Mouse (Mus musculus) kidney, adult 2 months (tissue): Measurements from ENCODE around the gene Wwox. TPM values are rescaled to one million over a fixed set of nuclear protein-coding genes. Genes with fewer than 3 reads are reported as not detected.

ENCODE experiments used
- DNase-seq: peaks from one replicate; pipeline ENCODE4 v3.0.0; 2021
- H3K27ac ChIP-seq: fragments of 200-500 bp; 2 replicates; pipeline ENCODE4 v1.5.1; 2012; ENCODE audit warnings: low read depth, low read length, control low read depth, inconsistent platforms; ENCODE audit not compliant: insufficient read depth
- H3K27me3 ChIP-seq: fragments of 200-500 bp; replicated peaks from 2 replicates; pipeline ENCODE4 v1.6.1; 2012; ENCODE audit warnings: mild to moderate bottlenecking, moderate library complexity, low read length, inconsistent platforms; ENCODE audit not compliant: control insufficient read depth, insufficient read depth
- H3K36me3 ChIP-seq: fragments of 200-500 bp; 2 replicates; pipeline ENCODE4 v1.6.1; 2012; ENCODE audit warnings: mild to moderate bottlenecking, moderate library complexity, low read length, inconsistent platforms; ENCODE audit not compliant: control insufficient read depth, insufficient read depth
- H3K4me1 ChIP-seq: fragments of 200-500 bp; 2 replicates; pipeline ENCODE4 v1.6.1; 2011; ENCODE audit warnings: low read length; ENCODE audit not compliant: control insufficient read depth, insufficient read depth
- H3K4me3 ChIP-seq: fragments of 200-500 bp; 2 replicates; pipeline ENCODE4 v1.5.1; 2011; ENCODE audit warnings: mild to moderate bottlenecking, low read depth, low read length, control low read depth; ENCODE audit not compliant: insufficient read depth
- CTCF ChIP-seq: fragments of 200-500 bp; conservative IDR thresholded peaks from 2 replicates; pipeline ENCODE4 v1.5.1; 2011; ENCODE audit warnings: low read depth, mild to moderate bottlenecking, control low read depth, low read length, moderate library complexity, mixed read lengths; ENCODE audit not compliant: insufficient read depth, insufficient read length
- POLR2A ChIP-seq: fragments of 200-500 bp; IDR thresholded peaks from one replicate; pipeline ENCODE4 v1.6.1; 2011; ENCODE audit warnings: low read depth, low read length, control low read depth
- WGBS: fragments of 180-500 bp; shearing (Covaris S2); methylation state at CpG from one replicate; pipeline ENCODE4 v1.1.7; 2018; 5-methylcytosine and 5-hydroxymethylcytosine counted together
- polyA plus RNA-seq: library from polyadenylated mRNA; depleted of rRNA; stranded (reverse); fragments of >200 nt; gene quantifications from 2 replicates; pipeline ENCODE4 v1.2.3, GENCODE M21; 2012

Gene Wwox
- polyA plus RNA-seq, 1 experiment: 15.3 TPM

DNA sequence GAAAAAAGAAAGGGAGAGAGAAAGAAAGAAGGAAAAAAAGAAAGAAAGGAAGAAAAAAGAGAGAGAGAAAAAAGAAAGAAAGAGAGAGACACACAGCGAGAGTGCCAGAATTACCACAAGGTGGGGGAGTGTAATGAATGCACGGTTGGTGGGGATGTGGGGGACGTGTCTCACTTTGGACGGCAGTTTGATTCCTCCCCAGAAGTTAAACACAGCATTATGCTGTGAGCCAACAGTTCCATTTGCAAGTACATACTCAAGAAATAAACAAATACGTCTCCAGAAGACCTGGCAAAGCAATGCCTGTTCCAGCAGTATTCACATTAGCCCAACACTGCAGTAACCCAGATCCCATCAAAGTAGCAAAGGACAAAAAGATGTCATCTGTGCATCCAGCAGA is 264.1 kb downstream of the Wwox start:
- no peaks in the 10 kb centered on the region for H3K4me1 ChIP-seq
- WGBS: 68% methylated on average over 5 of the region's 5 CpGs
- no peak for DNase-seq
- H3K27me3 ChIP-seq: no peaks in the 10 kb centered on the region
- TF ChIP-seq POLR2A (no peak), CTCF (no peak)
- H3K27ac ChIP-seq: no peak overlapping the region
- no peak overlapping the region for H3K4me3 ChIP-seq
- no peaks in the 10 kb centered on the region for H3K36me3 ChIP-seq

GRCm38 (mm10) chr8:114707538-114708138 is 268.2 kb downstream of the Wwox start:
- Histone ChIP-seq H3K27ac (no peak overlapping the region), H3K27me3 (no peaks in the 10 kb centered on the region), H3K36me3 (no peaks in the 10 kb centered on the region), H3K4me3 (peak overlapping the region; percentile 35), H3K4me1 (no peaks in the 10 kb centered on the region)
- DNase-seq: peak; percentile 5
- 48% methylated on average over 15 of the region's 15 CpGs for WGBS
- TF ChIP-seq CTCF (no peak), POLR2A (no peak)

DNA sequence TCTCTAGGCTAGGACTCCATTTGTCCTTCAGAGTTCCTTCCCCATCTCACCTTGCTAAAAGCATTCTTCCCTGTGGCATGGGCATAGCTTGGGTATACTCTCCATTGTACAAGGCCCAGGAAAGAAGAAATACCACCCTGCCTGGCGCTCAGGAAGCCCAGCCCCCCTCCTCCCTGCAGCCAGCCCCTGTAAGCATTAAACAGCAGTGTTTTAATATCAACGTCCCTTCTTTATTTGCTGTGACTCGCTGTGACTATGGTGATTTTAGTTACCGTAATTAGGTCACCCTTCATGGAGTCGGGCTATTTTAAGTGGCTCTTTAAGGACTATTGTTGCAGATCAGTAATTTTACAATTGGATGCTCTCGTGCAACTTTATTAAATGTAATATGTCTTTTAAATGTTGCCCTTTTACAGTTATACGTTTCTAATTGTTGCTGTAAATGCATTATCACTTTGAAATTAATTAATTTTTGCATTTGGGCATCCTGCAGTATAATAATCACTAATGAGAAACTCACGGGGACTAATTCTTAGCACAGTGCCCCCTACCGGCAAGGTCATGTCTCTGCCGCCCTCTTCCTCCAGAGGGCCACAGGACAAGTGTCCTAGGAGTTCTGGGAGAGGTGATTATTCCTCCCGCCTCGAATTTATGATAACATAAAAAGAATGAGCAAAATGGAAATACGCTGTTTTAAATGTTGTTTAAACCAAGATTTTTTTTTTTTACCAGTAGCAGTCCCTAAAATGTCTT is 276.0 kb downstream of the Wwox start:
- DNase-seq: peak; percentile 25

DNA sequence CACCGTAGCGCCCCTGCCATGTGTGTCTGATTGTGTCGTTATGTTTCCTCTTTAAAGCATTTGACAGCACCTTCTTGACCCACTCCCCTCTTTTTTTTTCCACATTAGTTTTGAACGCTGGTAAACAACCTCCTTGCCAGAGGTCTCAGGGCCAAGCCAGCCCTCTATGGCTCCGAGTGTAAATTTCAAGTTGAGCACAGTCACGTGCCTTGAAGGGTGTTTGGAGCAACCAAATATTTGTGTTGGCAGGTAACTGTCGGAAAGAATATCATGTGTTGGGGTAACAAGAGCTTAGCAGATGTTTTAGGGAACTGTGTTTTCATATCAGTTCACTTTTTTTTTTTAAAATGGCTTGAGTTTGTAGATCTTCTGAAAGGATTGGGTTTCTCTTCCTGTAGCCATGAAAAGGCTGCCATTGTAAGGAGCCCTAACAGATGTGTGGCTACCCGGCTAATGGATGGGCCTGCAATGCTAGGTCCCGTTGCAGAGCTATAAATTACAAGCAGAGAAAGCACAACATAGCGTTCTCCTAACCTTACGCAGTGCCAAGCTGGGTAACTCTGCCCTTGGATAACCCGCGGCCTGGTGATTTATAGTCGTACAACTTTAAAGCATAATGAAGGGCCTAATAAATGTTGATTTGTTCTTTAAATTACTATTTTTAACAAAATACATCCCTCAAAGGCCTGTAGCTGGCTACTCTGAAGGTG is 277.2 kb downstream of the Wwox start:
- TF ChIP-seq POLR2A (no peak), CTCF (no peak)
- Histone ChIP-seq H3K27me3 (no peaks in the 10 kb centered on the region), H3K27ac (no peak overlapping the region), H3K36me3 (no peaks in the 10 kb centered on the region), H3K4me3 (no peak overlapping the region), H3K4me1 (no peaks in the 10 kb centered on the region)
- peak; percentile 17 for DNase-seq
- WGBS: 71% methylated on average over 14 of the region's 14 CpGs

More for the DNA sequence above, 276.0 kb downstream of the Wwox start:
- H3K27ac ChIP-seq: no peak overlapping the region
- H3K4me1 ChIP-seq: no peaks in the 10 kb centered on the region
- no peak overlapping the region for H3K4me3 ChIP-seq
- H3K36me3 ChIP-seq: no peaks in the 10 kb centered on the region
- 45% methylated on average over 13 of the region's 13 CpGs for WGBS
- no peak for TF ChIP-seq POLR2A
- TF ChIP-seq CTCF: peak; percentile 56
- H3K27me3 ChIP-seq: no peaks in the 10 kb centered on the region

GRCm38 (mm10) chr8:114718821-114719220 is 279.4 kb downstream of the Wwox start:
- Histone ChIP-seq H3K36me3 (no peaks in the 10 kb centered on the region), H3K27me3 (no peaks in the 10 kb centered on the region), H3K4me1 (no peaks in the 10 kb centered on the region), H3K4me3 (no peak overlapping the region), H3K27ac (no peak overlapping the region)
- no peak for TF ChIP-seq POLR2A
- no peak for TF ChIP-seq CTCF
- WGBS: 94% methylated on average over 4 of the region's 4 CpGs
- DNase-seq: no peak

- no peak for DNase-seq
- H3K27ac ChIP-seq: no peak overlapping the region
- H3K4me1 ChIP-seq: no peaks in the 10 kb centered on the region
- H3K4me3 ChIP-seq: no peak overlapping the region
- no peaks in the 10 kb centered on the region for H3K36me3 ChIP-seq
- WGBS: 52% methylated on average over 5 of the region's 5 CpGs
- H3K27me3 ChIP-seq: no peaks in the 10 kb centered on the region
- TF ChIP-seq CTCF (no peak), POLR2A (no peak)
Observed at GRCm38 (mm10) chr8:114722611-114723010, 283.2 kb downstream of the Wwox start.
